Mouse (Mus musculus) kidney, postnatal 0 days (tissue): ENCODE measurements around the gene Ppp1r37. TPM values are rescaled to one million over a fixed set of nuclear protein-coding genes. Genes with fewer than 3 reads are reported as not detected.

Experiments used
- ATAC-seq: fragments of 200-750 bp; cut with Nextera tagmentation; replicated peaks from 2 replicates; pipeline ENCODE4 v1.8.0; 2017; ENCODE audit warnings: low read depth, moderate number of reproducible peaks, moderate TSS enrichment, moderate library complexity; ENCODE audit not compliant: low FRiP score
- DNase-seq: peaks from one replicate; pipeline ENCODE4 v3.0.0-alpha.2; 2016; ENCODE audit warnings: low spot score
- H3K27ac ChIP-seq: fragments of 300-500 bp; sonication (generic); 2 replicates; pipeline ENCODE4 v1.5.1; 2014; ENCODE audit warnings: mild to moderate bottlenecking
- H3K27me3 ChIP-seq: fragments of 300-500 bp; sonication (generic); 2 replicates; pipeline ENCODE4 v1.6.1; 2014; ENCODE audit warnings: low read length, mixed read lengths; ENCODE audit not compliant: insufficient read depth
- H3K36me3 ChIP-seq: fragments of 300-500 bp; sonication (generic); 2 replicates; pipeline ENCODE4 v1.6.1; 2014; ENCODE audit warnings: low read length, mixed read lengths; ENCODE audit not compliant: insufficient read depth
- H3K4me1 ChIP-seq: fragments of 300-500 bp; sonication (generic); replicated peaks from 2 replicates; pipeline ENCODE4 v1.6.1; 2014; ENCODE audit warnings: antibody characterized with exemption, low read length, mixed read lengths; ENCODE audit not compliant: insufficient read depth
- H3K4me2 ChIP-seq: fragments of 300-500 bp; sonication (generic); 2 replicates; pipeline ENCODE4 v1.6.1; 2014; ENCODE audit warnings: mild to moderate bottlenecking, low read length, moderate library complexity, mixed read lengths
- H3K4me3 ChIP-seq: fragments of 300-500 bp; sonication (generic); replicated peaks from 2 replicates; pipeline ENCODE4 v1.5.1; 2014; ENCODE audit warnings: low read depth, low read length
- H3K9ac ChIP-seq: fragments of 300-500 bp; sonication (generic); 2 replicates; pipeline ENCODE4 v1.6.1; 2014; ENCODE audit warnings: low read depth, low read length
- H3K9me3 ChIP-seq: fragments of 300-500 bp; sonication (generic); replicated peaks from 2 replicates; pipeline ENCODE4 v1.6.1; 2016; ENCODE audit warnings: low read length, inconsistent platforms, mixed read lengths
- CTCF ChIP-seq: IDR thresholded peaks from 2 replicates; pipeline ENCODE4 v1.5.1; 2016; ENCODE audit warnings: antibody characterized with exemption, low read depth, mild to moderate bottlenecking, moderate library complexity
- WGBS: fragments of 180-500 bp; shearing (Covaris S2); extraction: QIAGEN DNeasy Blood & Tissue Kit; methylation state at CpG from one replicate; pipeline ENCODE4 v1.1.7; 2014; 5-methylcytosine and 5-hydroxymethylcytosine counted together
- polyA plus RNA-seq: library from polyadenylated mRNA; unstranded; fragments of >200 nt; fragmentation: Nextera tagmentation; extraction: Ambion mirVana; gene quantifications from 2 replicates; pipeline ENCODE4 v1.2.1, GENCODE M21; 2015

Gene Ppp1r37
- polyA plus RNA-seq, 1 experiment from 2014 or later = 17.1 TPM

DNA sequence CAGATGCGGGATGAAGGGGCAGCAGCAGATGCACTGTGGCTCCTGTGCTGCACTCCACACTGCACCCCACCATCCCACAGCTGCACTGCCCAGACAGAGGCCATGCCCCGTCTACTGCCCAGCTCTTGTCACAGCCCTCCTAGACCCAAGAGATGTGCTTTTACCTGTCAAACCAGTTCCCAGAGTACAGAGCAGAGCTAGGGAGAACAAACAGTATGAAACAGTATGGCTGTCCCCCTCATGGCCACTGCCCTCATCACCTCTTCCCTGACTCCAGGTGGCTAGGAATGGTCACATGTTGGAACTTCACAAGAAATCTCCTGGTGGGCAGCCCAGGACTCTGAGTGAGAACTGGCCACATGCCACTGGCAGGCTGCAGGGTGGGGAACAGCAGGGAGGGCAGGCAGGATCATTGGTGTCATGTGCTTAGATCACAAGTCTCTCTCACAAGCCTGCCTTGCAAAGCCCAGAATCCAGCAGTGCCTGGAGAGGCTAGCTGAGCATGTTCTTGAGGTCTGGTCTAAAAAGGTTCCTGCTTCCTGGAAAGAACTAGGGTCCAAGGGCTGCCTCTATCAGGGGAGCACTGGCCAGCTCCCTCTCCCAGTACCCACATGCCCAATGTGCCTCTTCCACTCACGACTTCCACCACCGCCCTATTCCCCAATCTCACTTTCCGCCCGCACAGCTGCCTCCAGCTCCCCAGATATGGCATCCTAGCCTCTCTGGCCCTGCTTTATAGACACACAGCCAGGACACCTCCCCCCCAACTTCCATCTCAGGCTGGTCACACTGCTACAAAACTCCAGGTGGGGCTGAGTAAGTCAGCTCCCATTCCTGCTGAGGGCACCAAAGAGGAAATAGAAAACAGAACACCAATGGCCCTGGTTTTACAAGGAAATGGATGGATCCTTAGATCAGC is 4.6 kb downstream of the Ppp1r37 start:
- TF ChIP-seq CTCF = no peak
- H3K9ac ChIP-seq = no peak overlapping the region
- peaks cover 25% of the 10 kb centered on the region for H3K4me1 ChIP-seq
- 0 out of 2 replicates have a peak, but pooled peaks cover 2% of the 10 kb centered on the region for H3K36me3 ChIP-seq
- WGBS = 94% methylated on average over 6 of the region's 6 CpGs
- no peak for DNase-seq
- no peak for ATAC-seq
- H3K27me3 ChIP-seq = no peaks in the 10 kb centered on the region
- no peak overlapping the region for H3K27ac ChIP-seq
- no peaks in the 10 kb centered on the region for H3K9me3 ChIP-seq
- no peak overlapping the region for H3K4me3 ChIP-seq
- no peak overlapping the region for H3K4me2 ChIP-seq

DNA sequence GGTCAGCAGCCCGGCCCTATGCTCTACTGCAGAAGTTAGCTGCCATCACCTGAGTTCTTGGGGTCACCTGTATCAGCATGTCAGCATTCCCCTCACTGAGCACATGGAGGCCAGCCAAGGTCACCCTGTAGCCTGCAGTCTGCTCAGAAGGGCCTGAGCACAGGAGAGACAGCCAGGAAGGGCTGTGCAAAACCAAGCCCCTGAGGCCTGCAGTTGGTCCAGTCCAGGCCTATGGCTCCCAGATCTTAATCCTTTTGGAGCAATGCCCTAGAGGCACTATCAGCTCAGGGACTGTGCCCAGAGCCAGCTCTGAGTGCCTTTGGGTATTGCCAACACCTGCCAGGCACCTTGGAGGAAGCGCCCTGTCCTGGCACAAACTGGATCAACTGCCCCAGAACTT is 5.8 kb downstream of the Ppp1r37 start:
- H3K27me3 ChIP-seq = no peaks in the 10 kb centered on the region
- peaks cover 25% of the 10 kb centered on the region for H3K4me1 ChIP-seq
- ATAC-seq = no peak
- TF ChIP-seq CTCF = no peak
- H3K4me2 ChIP-seq = no peak overlapping the region
- WGBS = 93% methylated on average over 2 of the region's 2 CpGs
- no peak overlapping the region for H3K9ac ChIP-seq
- 0 out of 2 replicates have a peak, but pooled peaks cover 2% of the 10 kb centered on the region for H3K36me3 ChIP-seq
- DNase-seq = no peak
- H3K9me3 ChIP-seq = no peaks in the 10 kb centered on the region
- peak overlapping the region; percentile 0; the same call in 1 of the 2 replicates for H3K27ac ChIP-seq
- no peak overlapping the region for H3K4me3 ChIP-seq

DNA sequence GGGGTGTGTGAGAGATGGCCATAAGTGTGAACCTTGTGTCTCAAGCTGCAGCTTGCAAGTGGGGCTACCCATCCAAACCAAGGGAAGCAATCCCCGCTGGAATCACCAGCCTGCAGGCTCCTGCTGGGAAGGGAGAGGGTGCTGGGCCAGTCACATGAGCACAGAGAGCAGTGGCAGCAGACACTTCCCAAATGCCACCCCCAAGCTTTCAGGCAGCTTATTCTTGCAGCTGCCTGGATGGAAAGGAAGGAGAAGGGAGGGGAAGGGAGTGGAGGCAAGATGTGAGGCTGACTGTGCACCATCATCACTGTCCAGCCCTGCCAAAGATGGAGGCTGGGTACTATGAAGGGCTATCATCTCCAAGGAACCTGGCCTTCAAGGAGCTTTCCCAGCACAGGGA is 8.7 kb downstream of the Ppp1r37 start:
- Histone ChIP-seq H3K36me3 (0 out of 2 replicates have a peak, but pooled peaks cover 2% of the 10 kb centered on the region), H3K9ac (0 out of 2 replicates have a peak overlapping the region, but pooled peaks have one; percentile 5), H3K27me3 (no peaks in the 10 kb centered on the region), H3K4me3 (no peak overlapping the region), H3K9me3 (no peaks in the 10 kb centered on the region), H3K4me1 (peaks cover 6% of the 10 kb centered on the region; the same call in 1 of the 2 replicates), H3K27ac (no peak overlapping the region), H3K4me2 (no peak overlapping the region)
- no peak for TF ChIP-seq CTCF
- no peak for DNase-seq
- no peak for ATAC-seq
- WGBS = 87% methylated on average over 1 of the region's 1 CpGs

DNA sequence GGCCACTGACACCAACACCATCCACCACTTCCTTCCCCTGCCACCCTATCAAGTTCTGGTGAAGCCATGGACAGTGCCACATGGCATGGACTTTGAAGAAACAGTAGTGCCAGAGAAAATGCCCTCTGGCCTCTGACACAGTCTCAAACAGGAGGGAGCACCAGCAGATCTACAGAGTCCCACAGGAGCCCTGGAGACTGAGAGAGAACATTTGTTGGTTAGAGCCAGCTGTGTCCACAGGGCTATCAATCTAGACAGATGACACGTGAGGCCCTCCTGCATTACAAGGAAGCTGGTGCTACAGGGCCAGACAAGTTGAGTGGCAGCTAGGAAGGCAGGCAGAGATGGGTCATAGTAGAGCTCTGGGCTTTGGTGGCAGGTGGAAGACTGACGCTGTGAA is 10.4 kb downstream of the Ppp1r37 start:
- DNase-seq (no peak), ATAC-seq (no peak)
- no peak overlapping the region for H3K4me3 ChIP-seq
- H3K27me3 ChIP-seq = no peaks in the 10 kb centered on the region
- H3K9me3 ChIP-seq = no peaks in the 10 kb centered on the region
- no peak overlapping the region for H3K4me2 ChIP-seq
- no peak overlapping the region for H3K9ac ChIP-seq
- no peak overlapping the region for H3K27ac ChIP-seq
- TF ChIP-seq CTCF = no peak
- 48% methylated on average over 2 of the region's 2 CpGs for WGBS
- H3K36me3 ChIP-seq = 0 out of 2 replicates have a peak, but pooled peaks cover 2% of the 10 kb centered on the region
- H3K4me1 ChIP-seq = no peaks in the 10 kb centered on the region

DNA sequence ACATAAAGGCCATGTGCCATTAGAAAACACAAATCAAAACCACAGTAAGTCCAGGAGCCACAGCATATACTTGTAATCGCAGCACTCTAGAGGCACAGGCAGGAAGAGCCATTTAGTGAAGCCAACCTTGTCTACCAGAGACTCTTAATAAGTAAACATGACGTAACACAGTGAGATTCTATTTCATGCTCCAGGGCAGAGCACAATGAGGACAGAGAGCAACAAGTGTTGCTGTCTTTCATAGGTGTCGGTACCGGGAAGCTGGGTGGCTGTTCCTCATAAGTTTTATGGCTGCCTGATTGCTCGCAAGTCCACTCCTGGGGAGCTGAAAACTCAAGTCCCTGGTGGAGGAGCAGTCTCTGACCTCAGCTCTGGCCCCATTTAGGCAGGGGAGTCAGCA is 11.2 kb downstream of the Ppp1r37 start:
- Histone ChIP-seq H3K9me3 (no peaks in the 10 kb centered on the region), H3K9ac (no peak overlapping the region), H3K4me2 (no peak overlapping the region), H3K27ac (no peak overlapping the region), H3K4me3 (no peak overlapping the region), H3K27me3 (no peaks in the 10 kb centered on the region), H3K4me1 (0 out of 2 replicates have a peak, but pooled peaks cover under 1% of the 10 kb centered on the region), H3K36me3 (0 out of 2 replicates have a peak, but pooled peaks cover 2% of the 10 kb centered on the region)
- TF ChIP-seq CTCF = no peak
- DNase-seq (no peak), ATAC-seq (no peak)
- 64% methylated on average over 5 of the region's 5 CpGs for WGBS

DNA sequence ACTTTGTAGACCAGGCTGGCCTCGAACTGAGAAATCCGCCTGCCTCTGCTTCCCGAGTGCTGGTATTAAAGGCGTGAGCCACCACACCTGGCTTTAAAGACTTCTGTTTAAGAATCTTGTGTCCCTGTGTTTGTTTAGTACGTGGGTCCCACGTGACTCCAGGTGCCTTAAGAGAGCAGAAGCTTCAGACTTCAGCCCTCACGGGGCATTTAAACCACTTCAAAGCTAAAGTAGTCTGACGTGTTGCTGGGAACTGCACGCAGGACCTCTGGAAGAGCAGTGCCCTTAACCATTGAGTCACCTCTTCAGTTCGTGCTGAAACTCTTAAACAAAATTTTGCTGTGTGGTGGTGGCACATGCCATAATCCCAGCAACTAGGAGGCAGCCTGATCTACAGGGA is 13.5 kb downstream of the Ppp1r37 start:
- 85% methylated on average over 10 of the region's 10 CpGs for WGBS
- no peaks in the 10 kb centered on the region for H3K27me3 ChIP-seq

More for the DNA sequence above, 13.5 kb downstream of the Ppp1r37 start:
- H3K4me1 ChIP-seq = peaks cover 7% of the 10 kb centered on the region; the same call in 1 of the 2 replicates
- no peaks in the 10 kb centered on the region for H3K9me3 ChIP-seq
- H3K27ac ChIP-seq = no peak overlapping the region
- TF ChIP-seq CTCF = no peak
- no peak overlapping the region for H3K9ac ChIP-seq
- no peak for DNase-seq
- no peak overlapping the region for H3K4me3 ChIP-seq
- ATAC-seq = no peak
- 0 out of 2 replicates have a peak, but pooled peaks cover 2% of the 10 kb centered on the region for H3K36me3 ChIP-seq
- no peak overlapping the region for H3K4me2 ChIP-seq
